Mouse (Mus musculus) megakaryocyte, embryonic 14.5 days (primary cell): ENCODE measurements at regions not wholly inside any gene's neighbourhood (a gene's known extent, or its start where the extent isn't known, plus 50 kb on each side); places are given as distances from the start of the nearest gene placed in this dataset.

Experiments
- FLI1 ChIP-seq: IDR thresholded peaks from 2 replicates; pipeline ENCODE4 v1.6.1; 2012; ENCODE audit warnings: low read length, inconsistent platforms, mixed read lengths
- GATA1 ChIP-seq: IDR thresholded peaks from 3 replicates; pipeline ENCODE4 v1.6.1; 2012; ENCODE audit warnings: mixed read lengths, low read length, inconsistent platforms, borderline replicate concordance

- TF ChIP-seq GATA1 (no peak), FLI1 (no peak)
These were observed 223.0 kb downstream of the Pabpc4l start for GRCm38 (mm10) chr3:46225018-46225417.
